Mouse (Mus musculus): Measurements from ENCODE around the gene Sun1.

- no peak for TF ChIP-seq CTCF (IDR thresholded peaks at IDR 0.05; ENCODE audit: low read depth, low read length)
- TF ChIP-seq POLR2A (IDR thresholded peaks at IDR 0.05; ENCODE audit: borderline replicate concordance, low read depth, low read length): no peak
These were observed 16.3 kb downstream of the Sun1 start for GRCm38 (mm10) chr5:139216774-139217173.
